Mouse (Mus musculus): ENCODE measurements around the gene Dio1. TPM values are rescaled to one million over a fixed set of nuclear protein-coding genes. Genes with fewer than 3 reads are reported as not detected.
A peak's percentile ranks its signal among the peaks of the same experiment; 100 is the strongest.

The Dio1 gene
- polyA plus RNA-seq, 1 experiment from 2014 or later = 0.16 TPM

GRCm38 (mm10) chr4:107313690-107314478, 6.9 kb upstream of the Dio1 start, which contains the start of gene Yipf1:
Gene Yipf1, plus strand, starts transcription at chr4:107314363.
- no peaks in the 10 kb centered on the region for H3K9me3 ChIP-seq (ENCODE audit: control insufficient read depth, low read length)

GRCm38 (mm10) chr4:107303531-107303930, 3.4 kb downstream of the Dio1 start:
- 59% methylated on average over 3 of the region's 3 CpGs for WGBS
- Histone ChIP-seq H3K4me1 (replicated peaks; ENCODE audit: control insufficient read depth, insufficient read depth, low read length) (no peaks in the 10 kb centered on the region), H3K9me3 (ENCODE audit: control insufficient read depth, low read length) (no peaks in the 10 kb centered on the region), H3K36me3 (ENCODE audit: control insufficient read depth, insufficient read depth, low read length) (no peaks in the 10 kb centered on the region), H3K4me3 (ENCODE audit: low read length) (no peak overlapping the region), H3K27me3 (ENCODE audit: control insufficient read depth, insufficient read depth, low read depth, low read length) (no peaks in the 10 kb centered on the region), H3K27ac (ENCODE audit: low read length) (no peak overlapping the region), H3K4me2 (ENCODE audit: low read depth, low read length) (no peak overlapping the region), H3K9ac (ENCODE audit: low read length) (no peak overlapping the region)
- no peak for ATAC-seq (ENCODE audit: low read depth)

More at GRCm38 (mm10) chr4:107313690-107314478, 6.9 kb upstream of the Dio1 start, which contains the start of gene Yipf1:
- Histone ChIP-seq H3K4me2 (ENCODE audit: low read depth, low read length) (peak within 1 kb of the TSS; percentile 78), H3K4me1 (replicated peaks; ENCODE audit: control insufficient read depth, insufficient read depth, low read length) (peaks cover 7% of the 10 kb centered on the region), H3K27ac (ENCODE audit: low read length) (peak within 1 kb of the TSS; percentile 38), H3K27me3 (ENCODE audit: control insufficient read depth, insufficient read depth, low read depth, low read length) (no peaks in the 10 kb centered on the region), H3K36me3 (ENCODE audit: control insufficient read depth, insufficient read depth, low read length) (peaks cover 9% of the 10 kb centered on the region), H3K9ac (ENCODE audit: low read length) (peak within 1 kb of the TSS; percentile 70), H3K4me3 (ENCODE audit: low read length) (peak within 1 kb of the TSS; percentile 58)
- peak; percentile 96 for ATAC-seq (ENCODE audit: low read depth)
- under 1% methylated on average over 29 of the region's 29 CpGs for WGBS

- Histone ChIP-seq H3K4me2 (ENCODE audit: low read depth, low read length) (no peak overlapping the region), H3K36me3 (ENCODE audit: control insufficient read depth, insufficient read depth, low read length) (no peaks in the 10 kb centered on the region), H3K9ac (ENCODE audit: low read length) (no peak overlapping the region), H3K9me3 (ENCODE audit: control insufficient read depth, low read length) (no peaks in the 10 kb centered on the region), H3K27ac (ENCODE audit: low read length) (no peak overlapping the region), H3K27me3 (ENCODE audit: control insufficient read depth, insufficient read depth, low read depth, low read length) (no peaks in the 10 kb centered on the region), H3K4me3 (ENCODE audit: low read length) (no peak overlapping the region), H3K4me1 (replicated peaks; ENCODE audit: control insufficient read depth, insufficient read depth, low read length) (no peaks in the 10 kb centered on the region)
- ATAC-seq (ENCODE audit: low read depth) = no peak
- WGBS = 71% methylated on average over 4 of the region's 4 CpGs
Measured at GRCm38 (mm10) chr4:107302832-107303231, 4.1 kb downstream of the Dio1 start.

- H3K4me3 ChIP-seq (ENCODE audit: low read length) = no peak overlapping the region
- 71% methylated on average over 9 of the region's 9 CpGs for WGBS
- no peak overlapping the region for H3K27ac ChIP-seq (ENCODE audit: low read length)
- ATAC-seq (ENCODE audit: low read depth) = no peak
- H3K27me3 ChIP-seq (ENCODE audit: control insufficient read depth, insufficient read depth, low read depth, low read length) = no peaks in the 10 kb centered on the region
- H3K36me3 ChIP-seq (ENCODE audit: control insufficient read depth, insufficient read depth, low read length) = no peaks in the 10 kb centered on the region
- no peak overlapping the region for H3K4me2 ChIP-seq (ENCODE audit: low read depth, low read length)
- H3K4me1 ChIP-seq (replicated peaks; ENCODE audit: control insufficient read depth, insufficient read depth, low read length) = no peaks in the 10 kb centered on the region
- H3K9me3 ChIP-seq (ENCODE audit: control insufficient read depth, low read length) = no peaks in the 10 kb centered on the region
- no peak overlapping the region for H3K9ac ChIP-seq (ENCODE audit: low read length)
Measured at GRCm38 (mm10) chr4:107302221-107302620, 4.7 kb downstream of the Dio1 start.

- Histone ChIP-seq H3K9me3 (ENCODE audit: control insufficient read depth, low read length) (no peaks in the 10 kb centered on the region), H3K27ac (ENCODE audit: low read length) (no peak overlapping the region), H3K4me2 (ENCODE audit: low read depth, low read length) (no peak overlapping the region), H3K4me1 (replicated peaks; ENCODE audit: control insufficient read depth, insufficient read depth, low read length) (no peaks in the 10 kb centered on the region), H3K9ac (ENCODE audit: low read length) (no peak overlapping the region), H3K27me3 (ENCODE audit: control insufficient read depth, insufficient read depth, low read depth, low read length) (no peaks in the 10 kb centered on the region), H3K36me3 (ENCODE audit: control insufficient read depth, insufficient read depth, low read length) (no peaks in the 10 kb centered on the region), H3K4me3 (ENCODE audit: low read length) (no peak overlapping the region)
- ATAC-seq (ENCODE audit: low read depth) = peak; percentile 26
- WGBS = 97% methylated on average over 1 of the region's 1 CpGs
Measured at GRCm38 (mm10) chr4:107300902-107301555, 5.9 kb downstream of the Dio1 start.

- Histone ChIP-seq H3K4me1 (replicated peaks; ENCODE audit: control insufficient read depth, insufficient read depth, low read length) (no peaks in the 10 kb centered on the region), H3K27ac (ENCODE audit: low read length) (no peak overlapping the region), H3K36me3 (ENCODE audit: control insufficient read depth, insufficient read depth, low read length) (no peaks in the 10 kb centered on the region), H3K27me3 (ENCODE audit: control insufficient read depth, insufficient read depth, low read depth, low read length) (no peaks in the 10 kb centered on the region), H3K9me3 (ENCODE audit: control insufficient read depth, low read length) (no peaks in the 10 kb centered on the region), H3K4me2 (ENCODE audit: low read depth, low read length) (no peak overlapping the region), H3K4me3 (ENCODE audit: low read length) (no peak overlapping the region), H3K9ac (ENCODE audit: low read length) (no peak overlapping the region)
- no peak for ATAC-seq (ENCODE audit: low read depth)
- 74% methylated on average over 4 of the region's 4 CpGs for WGBS
Measured at GRCm38 (mm10) chr4:107300371-107300770, 6.6 kb downstream of the Dio1 start.

GRCm38 (mm10) chr4:107299779-107300340, 7.1 kb downstream of the Dio1 start:
- Histone ChIP-seq H3K27ac (ENCODE audit: low read length) (no peak overlapping the region), H3K9me3 (ENCODE audit: control insufficient read depth, low read length) (no peaks in the 10 kb centered on the region), H3K4me3 (ENCODE audit: low read length) (no peak overlapping the region), H3K4me1 (replicated peaks; ENCODE audit: control insufficient read depth, insufficient read depth, low read length) (no peaks in the 10 kb centered on the region), H3K4me2 (ENCODE audit: low read depth, low read length) (no peak overlapping the region), H3K27me3 (ENCODE audit: control insufficient read depth, insufficient read depth, low read depth, low read length) (no peaks in the 10 kb centered on the region), H3K9ac (ENCODE audit: low read length) (no peak overlapping the region), H3K36me3 (ENCODE audit: control insufficient read depth, insufficient read depth, low read length) (no peaks in the 10 kb centered on the region)
- 77% methylated on average over 7 of the region's 7 CpGs for WGBS
- ATAC-seq (ENCODE audit: low read depth) = no peak

- no peak for ATAC-seq (ENCODE audit: low read depth)
- H3K9ac ChIP-seq (ENCODE audit: low read length) = no peak overlapping the region
- no peaks in the 10 kb centered on the region for H3K36me3 ChIP-seq (ENCODE audit: control insufficient read depth, insufficient read depth, low read length)
- H3K27me3 ChIP-seq (ENCODE audit: control insufficient read depth, insufficient read depth, low read depth, low read length) = no peaks in the 10 kb centered on the region
- no peak overlapping the region for H3K4me2 ChIP-seq (ENCODE audit: low read depth, low read length)
- H3K27ac ChIP-seq (ENCODE audit: low read length) = no peak overlapping the region
- no peak overlapping the region for H3K4me3 ChIP-seq (ENCODE audit: low read length)
- 68% methylated on average over 8 of the region's 8 CpGs for WGBS
- no peaks in the 10 kb centered on the region for H3K4me1 ChIP-seq (replicated peaks; ENCODE audit: control insufficient read depth, insufficient read depth, low read length)
- no peaks in the 10 kb centered on the region for H3K9me3 ChIP-seq (ENCODE audit: control insufficient read depth, low read length)
Measured at GRCm38 (mm10) chr4:107298071-107298606, 8.8 kb downstream of the Dio1 start.

GRCm38 (mm10) chr4:107292273-107292662, 14.7 kb downstream of the Dio1 start:
- Histone ChIP-seq H3K9ac (ENCODE audit: low read length) (no peak overlapping the region), H3K27me3 (ENCODE audit: control insufficient read depth, insufficient read depth, low read depth, low read length) (no peaks in the 10 kb centered on the region), H3K9me3 (ENCODE audit: control insufficient read depth, low read length) (no peaks in the 10 kb centered on the region), H3K4me2 (ENCODE audit: low read depth, low read length) (no peak overlapping the region), H3K27ac (ENCODE audit: low read length) (no peak overlapping the region), H3K4me3 (ENCODE audit: low read length) (no peak overlapping the region), H3K36me3 (ENCODE audit: control insufficient read depth, insufficient read depth, low read length) (no peaks in the 10 kb centered on the region), H3K4me1 (replicated peaks; ENCODE audit: control insufficient read depth, insufficient read depth, low read length) (no peaks in the 10 kb centered on the region)
- ATAC-seq (ENCODE audit: low read depth) = no peak; the same call in 1 of the 2 replicates
- WGBS = 20% methylated on average over 4 of the region's 4 CpGs

All from lung, embryonic 16.5 days (tissue).